Mouse (Mus musculus) C2C12 (cell line): ENCODE measurements around the gene Filip1l.

ENCODE experiments used
- CTCF ChIP-seq: IDR thresholded peaks from one replicate; pipeline ENCODE4 v1.5.1; 2011; ENCODE audit not compliant: control insufficient read depth, insufficient read depth, insufficient read length
- MYOG ChIP-seq: IDR thresholded peaks from one replicate; pipeline ENCODE4 v1.6.1; 2011; ENCODE audit not compliant: control insufficient read depth, insufficient read length; ENCODE audit errors: extremely low read depth

DNA sequence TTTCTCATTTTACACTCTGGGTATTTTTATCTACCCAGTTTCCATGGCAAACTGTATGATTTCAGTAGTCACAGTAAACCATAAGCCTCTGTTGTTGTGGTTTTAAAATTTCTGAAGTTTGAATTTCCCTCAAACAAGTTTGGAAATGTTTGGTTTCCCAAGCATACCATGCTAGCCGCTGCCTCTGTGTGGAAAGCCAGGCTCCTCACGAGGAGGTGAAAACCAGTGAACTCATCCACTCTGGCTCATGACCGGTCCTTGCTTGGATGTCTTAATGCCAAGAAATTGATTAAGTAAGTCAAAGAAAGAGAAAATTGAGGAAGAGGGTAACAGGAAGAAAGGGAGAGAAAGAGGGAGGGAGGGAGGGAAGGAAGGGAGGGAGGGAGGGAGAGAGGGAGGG lies 205.4 kb downstream of the Filip1l start:
- no peak for TF ChIP-seq MYOG
- TF ChIP-seq CTCF: no peak
